Mouse (Mus musculus) mammary gland, adult 2 months (tissue): Measurements from ENCODE around the gene Piwil1. TPM values are rescaled to one million over a fixed set of nuclear protein-coding genes. Genes with fewer than 3 reads are reported as not detected.

Experiments
- polyA plus RNA-seq: library from polyadenylated mRNA; depleted of rRNA; stranded (reverse); fragments of >200 nt; gene quantifications from 2 replicates; pipeline ENCODE4 v1.2.3, GENCODE M21; 2012; ENCODE audit warnings: low replicate concordance; rRNA removed

Piwil1 gene
- not detected in 2 replicates for polyA plus RNA-seq

GRCm38 (mm10) chr5:128702224-128702623, at the start of gene Piwil1:
Gene Piwil1, plus strand, starts transcription at chr5:128702524.

Other genes starting within 250 kb of the Piwil1 start
- 5.0 and 10.5 TPM in 2 replicates for gene Fzd10, start 101.7 kb upstream of the Piwil1 start, polyA plus RNA-seq